Mouse (Mus musculus) neural tube, postnatal 0 days (tissue): ENCODE measurements around the gene Cxcl13. TPM values are rescaled to one million over a fixed set of nuclear protein-coding genes. Genes with fewer than 3 reads are reported as not detected.

Experiments
- polyA plus RNA-seq: library from polyadenylated mRNA; unstranded; fragments of >200 nt; fragmentation: Nextera tagmentation; extraction: Ambion mirVana; gene quantifications from 2 replicates; pipeline ENCODE4 v1.2.1, GENCODE M21; 2015

Cxcl13 gene
- not detected in 2 replicates for polyA plus RNA-seq

DNA sequence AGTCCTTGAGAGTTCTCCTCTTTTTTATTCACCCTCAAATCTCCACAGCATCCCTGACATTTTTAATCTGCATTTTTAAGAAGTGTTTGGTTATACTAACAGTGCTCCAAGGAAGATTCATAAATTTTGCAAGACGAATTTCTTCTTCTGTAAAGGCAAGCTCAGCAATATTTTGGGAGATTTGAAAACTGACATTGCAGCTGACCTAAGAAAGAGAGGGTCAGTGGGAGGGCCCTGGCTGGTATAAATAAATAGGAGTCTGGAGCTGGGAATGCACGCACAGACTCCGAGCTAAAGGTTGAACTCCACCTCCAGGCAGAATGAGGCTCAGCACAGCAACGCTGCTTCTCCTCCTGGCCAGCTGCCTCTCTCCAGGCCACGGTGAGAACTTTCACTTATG, at the start of gene Cxcl13:
Cxcl13 (plus strand) TSS at position 301 of the 400 bp plus-strand sequence.

Other genes with a start within 250 kb of the Cxcl13 start
- not detected in 2 replicates for gene Gm7978, start 220.8 kb upstream of the Cxcl13 start, polyA plus RNA-seq
- not detected in 2 replicates for gene Gm7982, start 214.9 kb upstream of the Cxcl13 start, polyA plus RNA-seq
- not detected in 2 replicates for gene E330014E10Rik, start 181.0 kb upstream of the Cxcl13 start, polyA plus RNA-seq
- 23.5 and 26.5 TPM in 2 replicates for gene Cnot6l, start 207.2 kb downstream of the Cxcl13 start, polyA plus RNA-seq